Mouse (Mus musculus) heart, embryonic 10.5 days (tissue): ENCODE measurements at regions not wholly inside any gene's neighbourhood (a gene's known extent, or its start where the extent isn't known, plus 50 kb on each side); places are given as distances from the start of the nearest gene placed in this dataset.
A peak's percentile ranks its signal among the peaks of the same experiment; 100 is the strongest.

Experiments used
- DNase-seq: peaks from one replicate; pipeline ENCODE4 v3.0.0-alpha.2; 2017; ENCODE audit warnings: low spot score
- H3K27ac ChIP-seq: fragments of 300-500 bp; sonication (generic); 2 replicates; pipeline ENCODE4 v1.5.1; 2016; ENCODE audit warnings: mild to moderate bottlenecking
- H3K27me3 ChIP-seq: fragments of 300-500 bp; sonication (generic); 2 replicates; pipeline ENCODE4 v1.6.1; 2016; ENCODE audit warnings: mild to moderate bottlenecking; ENCODE audit not compliant: poor library complexity, insufficient read depth, severe bottlenecking
- H3K36me3 ChIP-seq: fragments of 300-500 bp; sonication (generic); 2 replicates; pipeline ENCODE4 v1.6.1; 2016; ENCODE audit warnings: mild to moderate bottlenecking, moderate library complexity
- H3K4me1 ChIP-seq: fragments of 300-500 bp; sonication (generic); 2 replicates; pipeline ENCODE4 v1.6.1; 2016; ENCODE audit warnings: mild to moderate bottlenecking
- H3K4me3 ChIP-seq: fragments of 300-500 bp; sonication (generic); 2 replicates; pipeline ENCODE4 v1.5.1; 2016; ENCODE audit warnings: mild to moderate bottlenecking, moderate library complexity
- H3K9me3 ChIP-seq: fragments of 300-500 bp; sonication (generic); 2 replicates; pipeline ENCODE4 v1.6.1; 2016; ENCODE audit warnings: mild to moderate bottlenecking, moderate library complexity
- whole genome bisulfite sequencing: fragments of 180-500 bp; shearing (Covaris S2); methylation state at CpG from one replicate; pipeline ENCODE4 v1.1.7; 2016; 5-methylcytosine and 5-hydroxymethylcytosine counted together

DNA sequence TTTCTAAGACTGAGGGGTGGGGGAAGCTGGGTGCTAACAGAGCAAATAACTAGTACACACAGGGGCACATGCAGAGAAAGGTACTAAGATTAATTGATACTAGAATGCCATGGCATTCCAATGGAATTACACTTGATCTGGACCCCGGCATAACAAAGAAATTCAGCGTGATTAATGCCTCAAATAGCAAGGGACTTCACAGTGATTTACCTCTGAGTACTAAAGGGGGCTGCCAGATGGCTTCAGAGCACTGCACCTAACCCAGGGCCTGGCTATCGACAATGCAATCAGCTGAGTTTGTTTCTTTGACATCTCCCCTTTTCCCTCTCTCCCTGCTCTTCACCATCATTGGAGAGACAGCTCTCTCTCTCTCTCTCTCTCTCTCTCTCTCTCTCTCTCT is 148.9 kb upstream of the Clint1 start:
- Histone ChIP-seq H3K4me3 (no peak overlapping the region), H3K27ac (no peak overlapping the region), H3K27me3 (no peaks in the 10 kb centered on the region), H3K36me3 (no peaks in the 10 kb centered on the region), H3K9me3 (no peaks in the 10 kb centered on the region), H3K4me1 (0 out of 2 replicates have a peak, but pooled peaks cover 2% of the 10 kb centered on the region)
- WGBS: 72% methylated on average over 3 of the region's 3 CpGs
- DNase-seq: no peak

DNA sequence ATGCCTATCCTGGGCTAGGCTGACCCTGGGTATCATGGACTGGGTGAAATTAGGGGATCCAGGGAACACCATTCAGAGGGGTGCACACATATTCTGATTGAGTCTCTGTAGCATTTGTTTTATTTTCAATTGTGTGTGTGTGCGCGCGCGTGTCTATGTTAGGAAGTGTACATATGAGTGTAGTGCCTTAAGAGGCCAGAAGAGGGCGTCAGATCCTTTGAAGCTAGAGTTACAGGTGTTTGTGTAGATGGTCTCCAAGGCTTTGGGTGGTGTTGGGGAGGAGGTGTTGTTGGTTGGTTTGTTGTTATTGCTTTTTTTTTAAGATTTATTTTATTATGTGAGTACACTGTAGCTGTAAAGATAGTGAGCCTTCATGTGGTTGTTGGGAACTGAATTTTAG is 147.4 kb upstream of the Clint1 start:
- no peak for DNase-seq
- 69% methylated on average over 5 of the region's 5 CpGs for WGBS

DNA sequence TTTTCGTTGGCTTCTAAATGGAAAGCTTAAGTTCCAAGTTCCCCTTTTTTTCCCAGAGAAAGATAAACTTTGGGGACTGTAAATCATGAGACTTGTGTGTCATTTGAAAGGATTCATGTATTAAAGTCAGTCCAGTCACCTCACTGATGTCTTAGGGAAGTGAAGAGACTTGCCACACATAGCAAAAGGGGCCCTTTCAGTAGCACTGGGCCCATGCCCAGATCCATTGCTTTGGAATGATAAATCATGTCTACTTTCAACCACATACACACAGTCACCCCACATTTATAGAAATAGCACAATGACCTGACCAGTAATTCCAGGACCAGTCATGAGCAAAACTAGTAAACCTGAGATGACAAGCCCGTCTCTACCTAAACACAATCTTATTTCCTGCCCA is 133.2 kb upstream of the Clint1 start:
- no peaks in the 10 kb centered on the region for H3K9me3 ChIP-seq
- 57% methylated on average over 2 of the region's 2 CpGs for WGBS
- H3K27me3 ChIP-seq: no peaks in the 10 kb centered on the region
- H3K4me3 ChIP-seq: no peak overlapping the region
- no peaks in the 10 kb centered on the region for H3K36me3 ChIP-seq
- no peak overlapping the region for H3K27ac ChIP-seq
- H3K4me1 ChIP-seq: no peaks in the 10 kb centered on the region
- DNase-seq: no peak

More for the DNA sequence above, 147.4 kb upstream of the Clint1 start:
- Histone ChIP-seq H3K36me3 (no peaks in the 10 kb centered on the region), H3K27me3 (no peaks in the 10 kb centered on the region), H3K9me3 (no peaks in the 10 kb centered on the region), H3K4me3 (no peak overlapping the region), H3K4me1 (no peaks in the 10 kb centered on the region), H3K27ac (no peak overlapping the region)

DNA sequence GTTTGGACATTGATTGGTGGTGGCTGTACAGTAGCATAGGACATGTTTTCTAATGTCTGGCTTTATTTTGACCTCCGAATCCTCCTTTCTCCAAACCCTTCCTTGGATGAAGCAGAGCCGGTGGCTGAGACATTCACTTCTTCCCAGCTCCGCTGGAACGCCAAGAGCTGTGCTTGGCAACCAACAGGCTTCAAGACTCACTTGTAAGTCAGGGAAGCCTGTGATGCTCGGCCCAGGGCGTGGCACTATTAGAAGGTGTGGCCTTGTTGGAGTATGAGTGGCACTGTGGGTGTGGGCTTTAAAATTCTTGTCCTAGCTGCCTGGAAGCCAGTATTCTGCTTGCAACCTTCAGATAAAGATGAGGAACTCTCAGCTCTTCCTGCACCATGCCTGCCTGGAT is 132.0 kb upstream of the Clint1 start:
- H3K27me3 ChIP-seq: no peaks in the 10 kb centered on the region
- no peaks in the 10 kb centered on the region for H3K9me3 ChIP-seq
- WGBS: 84% methylated on average over 6 of the region's 6 CpGs
- DNase-seq: no peak
- no peak overlapping the region for H3K27ac ChIP-seq
- H3K4me3 ChIP-seq: no peak overlapping the region
- no peaks in the 10 kb centered on the region for H3K4me1 ChIP-seq
- H3K36me3 ChIP-seq: no peaks in the 10 kb centered on the region

DNA sequence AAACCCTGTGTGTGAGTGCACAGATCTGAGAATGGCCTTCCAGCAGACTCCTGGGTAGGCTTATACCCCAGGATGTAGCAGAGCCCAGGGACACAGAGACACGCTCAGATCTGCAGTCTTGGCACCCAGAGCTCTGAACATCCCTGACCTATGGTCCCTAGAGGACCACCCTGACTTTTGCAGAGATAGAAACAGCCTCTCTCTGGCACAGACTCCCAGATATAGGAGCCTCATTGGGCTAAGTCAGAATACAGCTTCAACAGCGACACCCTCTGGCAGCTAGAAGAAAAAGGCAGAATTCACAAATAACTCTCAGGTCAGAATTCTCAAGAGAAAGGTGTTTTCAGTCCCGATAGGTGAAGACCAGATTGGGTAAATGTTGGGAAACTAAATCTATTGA is 115.3 kb upstream of the Clint1 start:
- WGBS: 37% methylated on average over 3 of the region's 3 CpGs

DNA sequence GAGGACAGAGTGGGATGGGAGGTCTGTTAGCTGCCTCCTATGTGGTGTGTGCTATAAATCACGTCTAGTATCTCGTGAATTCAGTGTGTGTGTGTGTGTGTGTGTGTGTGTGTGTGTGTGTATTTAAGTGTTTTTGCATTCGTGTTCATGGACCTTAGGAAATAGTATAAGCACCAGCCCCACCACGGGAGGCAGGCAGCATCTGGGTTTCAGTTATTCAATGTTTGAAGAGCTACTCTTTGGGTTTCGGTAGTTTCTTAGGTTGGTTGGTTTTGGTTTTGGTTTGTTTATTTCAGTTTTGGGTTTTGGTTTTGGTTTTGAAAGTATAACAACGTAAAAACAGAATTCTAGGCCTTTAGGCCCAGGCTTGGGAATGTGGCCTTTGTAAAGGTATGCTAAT is 113.5 kb upstream of the Clint1 start:
- Histone ChIP-seq H3K4me3 (no peak overlapping the region), H3K9me3 (no peaks in the 10 kb centered on the region), H3K27me3 (no peaks in the 10 kb centered on the region), H3K36me3 (no peaks in the 10 kb centered on the region), H3K4me1 (peaks cover 5% of the 10 kb centered on the region; the same call in 1 of the 2 replicates), H3K27ac (no peak overlapping the region)
- WGBS: 73% methylated on average over 6 of the region's 6 CpGs
- no peak for DNase-seq

More for the DNA sequence above, 115.3 kb upstream of the Clint1 start:
- DNase-seq: peak; percentile 71
- peaks cover 5% of the 10 kb centered on the region; the same call in 1 of the 2 replicates for H3K4me1 ChIP-seq
- no peaks in the 10 kb centered on the region for H3K9me3 ChIP-seq
- 0 out of 2 replicates have a peak overlapping the region, but pooled peaks have one; percentile 29 for H3K27ac ChIP-seq
- H3K4me3 ChIP-seq: no peak overlapping the region
- H3K36me3 ChIP-seq: no peaks in the 10 kb centered on the region
- H3K27me3 ChIP-seq: no peaks in the 10 kb centered on the region

DNA sequence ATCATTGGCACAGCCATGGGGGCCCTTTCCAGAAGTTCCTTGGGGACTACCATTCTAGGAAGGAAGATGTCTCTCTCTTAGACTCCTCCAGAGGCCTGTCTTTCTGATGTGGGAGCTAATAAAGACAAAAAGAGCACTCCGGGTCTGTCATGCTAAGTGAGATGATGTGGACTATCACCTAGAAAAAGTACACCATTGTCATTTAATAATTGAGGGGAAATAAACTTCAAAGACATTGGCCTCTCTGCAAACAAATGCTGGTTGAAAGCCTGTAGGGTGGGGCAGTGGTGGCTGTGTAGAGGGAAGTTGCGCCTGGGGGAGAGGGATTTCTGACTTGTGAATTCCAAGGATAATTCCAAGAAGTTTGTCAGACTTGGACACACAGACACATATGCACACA is 105.9 kb upstream of the Clint1 start:
- 83% methylated on average over 2 of the region's 2 CpGs for WGBS
- H3K36me3 ChIP-seq: no peaks in the 10 kb centered on the region

DNA sequence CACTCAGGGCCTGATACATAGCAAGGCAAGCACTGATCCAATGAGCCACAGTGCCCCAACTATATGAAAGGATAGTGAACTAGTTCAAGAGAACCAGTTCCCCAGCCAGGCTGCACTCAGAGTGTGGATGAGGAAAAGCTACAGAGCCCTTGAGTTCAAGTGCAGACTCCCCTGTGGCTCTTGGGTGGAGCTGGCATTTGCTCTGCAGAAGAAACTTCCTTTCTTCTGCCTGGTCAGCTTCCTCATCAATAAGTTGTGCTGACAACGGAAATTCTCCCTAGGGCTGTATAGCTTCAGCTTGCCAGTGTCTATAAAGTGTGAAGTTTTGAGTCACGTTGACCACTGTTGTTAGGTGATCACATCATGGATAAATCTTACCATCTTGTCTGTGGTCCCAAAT is 101.6 kb upstream of the Clint1 start:
- WGBS: 69% methylated on average over 2 of the region's 2 CpGs
- Histone ChIP-seq H3K9me3 (no peaks in the 10 kb centered on the region), H3K27ac (no peak overlapping the region), H3K36me3 (no peaks in the 10 kb centered on the region), H3K27me3 (no peaks in the 10 kb centered on the region), H3K4me1 (no peaks in the 10 kb centered on the region), H3K4me3 (no peak overlapping the region)
- DNase-seq: no peak

More for the DNA sequence above, 105.9 kb upstream of the Clint1 start:
- H3K9me3 ChIP-seq: no peaks in the 10 kb centered on the region
- H3K4me3 ChIP-seq: no peak overlapping the region
- H3K4me1 ChIP-seq: no peaks in the 10 kb centered on the region
- no peak for DNase-seq
- H3K27ac ChIP-seq: no peak overlapping the region
- H3K27me3 ChIP-seq: no peaks in the 10 kb centered on the region

DNA sequence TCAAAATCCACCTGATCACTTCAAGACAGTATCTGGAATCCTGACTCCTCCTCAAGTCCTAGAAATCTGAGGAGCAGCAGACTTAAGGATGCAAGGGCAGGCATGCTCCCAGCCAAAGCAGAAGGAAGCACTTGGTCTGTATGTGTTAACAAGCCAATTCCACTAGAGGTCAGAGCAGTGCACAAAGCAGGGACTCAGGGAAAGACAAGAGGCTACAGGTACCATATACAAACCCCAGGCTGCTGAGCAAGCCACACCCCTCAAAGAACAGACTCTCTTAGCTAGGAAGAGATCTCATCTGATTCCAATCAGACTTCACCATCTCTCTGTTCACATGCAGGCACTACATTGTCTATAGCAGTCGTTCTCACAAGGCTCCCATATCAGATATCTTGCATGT is 99.6 kb upstream of the Clint1 start:
- Histone ChIP-seq H3K27ac (no peak overlapping the region), H3K4me1 (no peaks in the 10 kb centered on the region), H3K4me3 (no peak overlapping the region), H3K27me3 (no peaks in the 10 kb centered on the region), H3K9me3 (no peaks in the 10 kb centered on the region), H3K36me3 (no peaks in the 10 kb centered on the region)
- no peak for DNase-seq
- 38% methylated on average over 1 of the region's 1 CpGs for WGBS

DNA sequence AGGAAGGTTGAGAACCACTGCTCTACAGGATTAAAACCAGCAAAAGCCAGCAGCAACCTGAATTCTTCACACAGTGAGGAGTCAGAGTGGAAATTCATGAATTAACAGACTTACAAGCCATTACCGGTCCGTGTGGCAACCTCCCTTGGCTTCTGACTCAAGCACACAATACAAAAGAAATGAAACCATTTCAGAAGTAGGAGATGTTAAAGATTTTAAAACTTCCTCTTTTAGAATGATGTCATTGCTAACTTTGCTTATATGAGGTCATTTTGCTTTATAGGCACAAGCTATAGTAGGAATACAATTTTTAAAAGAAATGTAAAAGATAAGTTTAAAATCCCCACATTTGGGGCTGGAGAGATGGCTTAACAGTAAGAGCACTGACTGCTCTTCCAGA is 99.1 kb upstream of the Clint1 start:
- Histone ChIP-seq H3K4me3 (no peak overlapping the region), H3K27me3 (no peaks in the 10 kb centered on the region), H3K4me1 (no peaks in the 10 kb centered on the region), H3K27ac (no peak overlapping the region), H3K36me3 (no peaks in the 10 kb centered on the region), H3K9me3 (no peaks in the 10 kb centered on the region)
- DNase-seq: no peak
- WGBS: 68% methylated on average over 2 of the region's 2 CpGs

DNA sequence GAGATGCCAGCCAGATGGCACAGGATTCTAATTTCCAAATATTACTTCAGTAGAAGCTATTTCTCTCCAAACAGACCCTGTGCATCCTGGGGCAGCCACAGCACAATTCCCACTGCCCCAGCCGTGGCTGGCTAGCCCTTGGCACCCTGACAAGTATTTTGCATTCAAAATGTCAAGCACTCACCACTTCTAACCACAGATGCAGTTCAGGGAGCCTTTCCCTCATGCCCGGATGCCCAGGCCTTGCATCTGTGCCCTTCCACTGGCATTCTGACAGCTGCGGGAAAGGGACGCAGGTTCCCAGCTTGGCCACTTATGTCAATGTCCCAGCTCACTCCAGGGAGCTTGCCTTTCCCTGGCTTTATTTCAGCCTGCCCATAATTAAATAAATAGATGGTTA is 84.8 kb upstream of the Clint1 start:
- H3K27me3 ChIP-seq: no peaks in the 10 kb centered on the region
- no peaks in the 10 kb centered on the region for H3K36me3 ChIP-seq
- H3K27ac ChIP-seq: no peak overlapping the region
- H3K4me3 ChIP-seq: no peak overlapping the region
- 73% methylated on average over 4 of the region's 4 CpGs for WGBS
- no peaks in the 10 kb centered on the region for H3K4me1 ChIP-seq
- H3K9me3 ChIP-seq: 0 out of 2 replicates have a peak, but pooled peaks cover 2% of the 10 kb centered on the region
- no peak for DNase-seq

DNA sequence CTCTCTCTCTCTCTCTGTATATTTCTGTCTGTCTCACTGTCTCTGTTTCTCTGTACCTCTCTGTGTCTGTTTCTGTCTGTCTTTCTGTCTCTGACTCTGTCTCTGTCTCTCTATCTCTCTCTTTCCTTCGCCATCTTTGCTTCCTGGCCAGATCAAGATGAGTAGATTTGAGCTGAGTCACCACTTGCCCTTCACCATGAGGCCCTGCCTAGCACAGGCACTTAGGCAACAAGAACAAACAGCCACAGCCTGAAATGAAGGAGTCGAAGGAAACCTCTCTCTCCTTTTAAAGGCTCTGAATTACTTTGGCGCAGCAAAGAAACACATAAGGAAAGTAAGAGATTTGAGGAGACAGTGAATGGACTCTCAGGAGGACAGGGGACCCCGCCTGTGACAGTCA is 69.4 kb upstream of the Clint1 start:
- WGBS: 76% methylated on average over 4 of the region's 4 CpGs
- Histone ChIP-seq H3K27ac (no peak overlapping the region), H3K4me3 (no peak overlapping the region), H3K36me3 (no peaks in the 10 kb centered on the region), H3K9me3 (no peaks in the 10 kb centered on the region), H3K4me1 (no peaks in the 10 kb centered on the region), H3K27me3 (no peaks in the 10 kb centered on the region)
- DNase-seq: no peak

DNA sequence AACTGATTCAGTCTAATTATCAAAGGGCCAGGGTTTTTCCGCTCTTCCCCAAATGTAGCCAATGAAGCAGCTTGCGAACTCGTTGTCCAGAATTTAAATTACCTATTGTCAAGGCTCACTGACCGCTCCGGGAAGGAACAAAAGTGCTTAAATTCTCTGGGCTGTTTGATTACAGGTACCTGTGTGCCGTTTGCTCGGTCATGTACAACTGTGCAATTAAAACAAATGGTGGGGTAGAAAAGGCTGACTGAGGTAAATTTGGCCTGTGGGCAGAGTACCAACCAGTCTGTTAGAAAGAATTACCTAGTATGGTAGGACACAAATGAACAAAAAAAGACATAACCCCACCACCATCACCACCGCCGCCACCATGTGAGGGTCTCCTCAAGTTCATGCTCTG is 66.0 kb upstream of the Clint1 start:
- no peaks in the 10 kb centered on the region for H3K4me1 ChIP-seq
- WGBS: 94% methylated on average over 9 of the region's 9 CpGs
- no peaks in the 10 kb centered on the region for H3K36me3 ChIP-seq
- DNase-seq: no peak
- H3K4me3 ChIP-seq: no peak overlapping the region
- H3K27ac ChIP-seq: no peak overlapping the region
- H3K9me3 ChIP-seq: no peaks in the 10 kb centered on the region
- no peaks in the 10 kb centered on the region for H3K27me3 ChIP-seq

DNA sequence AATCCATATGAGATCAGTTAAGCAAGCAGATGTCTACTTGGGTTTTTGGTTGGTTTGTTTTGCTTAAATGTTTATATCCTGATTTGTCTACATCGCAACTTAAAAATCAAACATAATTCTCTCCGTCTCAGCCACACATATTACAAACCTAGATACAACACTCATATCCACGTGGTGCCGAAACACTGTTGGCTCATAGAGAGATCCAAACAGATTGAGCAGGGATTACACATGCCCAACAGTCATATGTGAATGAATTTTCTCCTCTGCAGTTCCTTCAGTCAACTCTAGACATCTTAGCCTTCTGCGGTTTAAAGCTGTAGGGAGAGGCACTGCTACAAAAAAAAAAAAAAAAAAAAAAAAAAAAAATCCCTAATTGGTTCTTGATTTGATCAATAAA is 64.4 kb upstream of the Clint1 start:
- H3K27me3 ChIP-seq: no peaks in the 10 kb centered on the region
- no peaks in the 10 kb centered on the region for H3K4me1 ChIP-seq
- H3K9me3 ChIP-seq: no peaks in the 10 kb centered on the region
- H3K36me3 ChIP-seq: no peaks in the 10 kb centered on the region
- 86% methylated on average over 5 of the region's 5 CpGs for WGBS
- no peak overlapping the region for H3K4me3 ChIP-seq
- DNase-seq: no peak
- no peak overlapping the region for H3K27ac ChIP-seq
